Mouse (Mus musculus) layer of hippocampus, adult 6 months (tissue): ENCODE results near the gene Lhfpl4. TPM values are rescaled to one million over a fixed set of nuclear protein-coding genes. Genes with fewer than 3 reads are reported as not detected.

Source experiments
- long read RNA-seq, 2 experiments: library from polyadenylated mRNA; unstranded; transcript quantifications; one replicate each; pipeline ENCODE4 v2.0.0; 2019 to 2020
- polyA plus RNA-seq: library from polyadenylated mRNA; unstranded; fragments of <200 nt; fragmentation: Nextera tagmentation; gene quantifications from 2 replicates; pipeline ENCODE4 v1.2.3, GENCODE M21; 2021

Gene Lhfpl4
- polyA plus RNA-seq: 12.4 and 13.0 TPM in 2 replicates
- long read RNA-seq, experiment 1, full-length matches to known transcripts: 4 of 22 reads
- long read RNA-seq, experiment 1, partial matches to known transcripts: 2 of 22 reads
- long read RNA-seq, experiment 1, other reads (novel, unspliced or antisense): 16 of 22 reads
- long read RNA-seq, experiment 2, full-length matches to known transcripts: 92 of 144 reads
- long read RNA-seq, experiment 2, partial matches to known transcripts: 12 of 144 reads
- long read RNA-seq, experiment 2, other reads (novel, unspliced or antisense): 40 of 144 reads

DNA sequence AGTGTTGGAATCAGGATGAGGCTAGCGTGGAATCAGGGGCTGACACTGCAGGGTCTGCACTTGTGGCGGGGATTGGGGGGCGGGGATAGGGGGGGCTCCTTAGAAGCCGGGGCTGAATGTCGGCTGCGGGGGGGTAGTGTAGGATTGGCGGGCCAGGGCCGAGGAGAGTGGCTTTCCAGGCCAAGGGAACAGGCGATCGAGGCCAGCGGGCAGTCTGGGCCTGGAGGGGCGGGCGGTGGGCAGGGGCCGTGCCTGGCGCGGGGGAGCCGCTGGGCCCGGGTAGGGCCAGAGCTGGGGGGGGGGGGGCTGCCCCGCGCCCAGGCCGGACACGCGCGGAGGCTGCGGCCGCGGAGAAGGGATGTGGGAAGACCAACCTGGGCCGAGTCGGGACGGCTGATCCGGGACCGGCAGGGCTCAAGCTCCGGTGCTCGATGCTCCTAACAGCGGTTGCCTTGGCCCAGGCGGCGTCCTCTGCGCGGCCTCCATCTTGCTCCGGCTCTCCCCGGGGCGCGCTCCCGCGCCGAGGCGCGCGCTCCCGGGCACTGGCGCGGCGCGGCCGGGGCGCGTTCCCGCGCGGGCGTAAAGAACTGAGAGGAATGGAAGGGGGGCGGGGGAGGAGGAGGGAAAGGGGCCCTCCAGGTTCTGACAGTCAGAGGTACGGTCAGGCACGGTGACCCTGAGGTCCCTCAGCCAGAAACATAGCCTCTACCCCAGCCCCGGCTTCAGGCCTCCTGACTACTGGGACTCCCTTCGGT is at the start of gene Lhfpl4:
Gene Lhfpl4 (minus strand): TSS at position 544 of the 755 bp plus-strand sequence.

DNA sequence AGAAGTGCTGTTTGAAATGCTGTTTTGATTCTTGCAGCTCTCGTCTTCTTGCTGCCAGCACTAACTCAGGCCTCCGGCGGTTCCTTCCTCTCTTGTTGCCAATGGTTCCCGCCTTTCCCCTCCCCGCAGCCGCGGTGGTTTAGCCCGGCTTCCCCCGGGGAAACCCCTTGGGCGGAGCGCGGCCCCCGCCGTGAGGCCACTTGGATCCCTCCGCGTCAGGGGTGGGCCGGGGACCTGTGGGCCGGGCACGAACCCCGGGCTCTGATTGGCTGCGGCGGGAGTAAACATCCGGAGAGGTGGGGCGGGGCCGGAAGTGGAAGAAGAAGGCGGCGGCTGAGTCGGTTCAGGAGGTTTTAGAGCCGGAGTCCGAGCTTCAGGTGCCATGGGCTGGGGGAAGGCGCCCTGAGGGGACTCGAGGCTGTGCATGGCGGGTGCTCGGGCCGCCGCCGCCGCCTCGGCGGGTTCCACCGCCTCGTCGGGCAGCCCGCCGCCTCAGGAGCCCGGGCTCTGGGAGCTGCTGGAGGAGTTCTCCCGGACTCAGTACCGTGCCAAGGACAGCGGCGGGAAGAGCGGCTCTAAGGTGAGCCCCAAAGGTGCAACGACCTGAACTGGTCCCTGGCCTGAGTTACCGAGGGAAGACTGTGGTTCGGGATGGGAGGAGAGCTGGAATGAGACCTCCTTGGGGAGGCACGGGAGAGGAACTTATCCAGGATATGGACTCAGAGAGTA is 42.5 kb upstream of the Lhfpl4 start, which contains the start of gene Mtmr14:
Gene Mtmr14 (plus strand): TSS at position 302 of the 729 bp plus-strand sequence.

Other genes with a start within 250 kb of the Lhfpl4 start
- gene Srgap3, start 248.1 kb downstream of the Lhfpl4 start, polyA plus RNA-seq: 30.6 and 32.1 TPM in 2 replicates
- 32.7 and 41.3 TPM in 2 replicates for gene Thumpd3, start 149.2 kb downstream of the Lhfpl4 start, polyA plus RNA-seq
- 8.2 and 8.5 TPM in 2 replicates for gene Setd5, start 118.0 kb downstream of the Lhfpl4 start, polyA plus RNA-seq
- gene Mtmr14, start 42.5 kb upstream of the Lhfpl4 start, polyA plus RNA-seq: 12.2 and 14.1 TPM in 2 replicates
- gene Cpne9, start 86.9 kb upstream of the Lhfpl4 start, polyA plus RNA-seq: 13.9 and 15.3 TPM in 2 replicates
- 4.3 and 5.1 TPM in 2 replicates for gene Brpf1, start 111.8 kb upstream of the Lhfpl4 start, polyA plus RNA-seq
- 3.2 and 3.5 TPM in 2 replicates for gene Ogg1, start 131.6 kb upstream of the Lhfpl4 start, polyA plus RNA-seq
- gene Camk1, start 148.6 kb upstream of the Lhfpl4 start, polyA plus RNA-seq: 69.5 and 70.8 TPM in 2 replicates
- gene Tada3, start 182.5 kb upstream of the Lhfpl4 start, polyA plus RNA-seq: 17.7 and 21.4 TPM in 2 replicates
- gene Arpc4, start 182.7 kb upstream of the Lhfpl4 start, polyA plus RNA-seq: 419 and 427 TPM in 2 replicates
- gene Ttll3, start 193.9 kb upstream of the Lhfpl4 start, polyA plus RNA-seq: 3.6 and 4.0 TPM in 2 replicates
- gene Rpusd3, start 224.0 kb upstream of the Lhfpl4 start, polyA plus RNA-seq: 23.8 and 27.5 TPM in 2 replicates
- gene Cidec, start 240.4 kb upstream of the Lhfpl4 start, polyA plus RNA-seq: 0.20 TPM in 1 of 2 replicates, not detected in the other
- 85.2 and 90.9 TPM in 2 replicates for gene Jagn1, start 247.2 kb upstream of the Lhfpl4 start, polyA plus RNA-seq